Mouse (Mus musculus) MEL (cell line): ENCODE measurements around the gene Mymk. TPM values are rescaled to one million over a fixed set of nuclear protein-coding genes. Genes with fewer than 3 reads are reported as not detected.
A peak's percentile ranks its signal among the peaks of the same experiment; 100 is the strongest.

Experiments used
- DNase-seq: peaks from one replicate; pipeline ENCODE4 v3.0.0; 2011; ENCODE audit warnings: low read depth, low spot score
- H3K27ac ChIP-seq: 2 replicates; pipeline ENCODE4 v1.5.1; 2012; ENCODE audit warnings: low read depth, mild to moderate bottlenecking, control low read depth, low read length, moderate library complexity; ENCODE audit not compliant: control insufficient read depth
- H3K27me3 ChIP-seq, 2 experiments: fragments of 150-350 bp in 1 of 2; sonication (generic) in 1 of 2; 2 replicates each; pipeline ENCODE4 v1.6.1; 2012; ENCODE audit warnings: low read length in 2 of 2, mild to moderate bottlenecking in 2 of 2, improper control_type of control experiment in 1 of 2, moderate library complexity in 1 of 2; ENCODE audit not compliant: insufficient read depth in 2 of 2, control insufficient read depth in 1 of 2
- H3K36me3 ChIP-seq, 2 experiments: 2 replicates each; pipeline ENCODE4 v1.6.1; 2012 to 2014; ENCODE audit warnings: low read length in 2 of 2, improper control_type of control experiment in 1 of 2, inconsistent platforms in 1 of 2, mild to moderate bottlenecking in 1 of 2; ENCODE audit not compliant: insufficient read depth in 2 of 2, control insufficient read depth in 1 of 2
- H3K4me1 ChIP-seq, 2 experiments: fragments of 150-350 bp in 1 of 2; sonication (generic) in 1 of 2; 2 replicates each; pipeline ENCODE4 v1.6.1; 2012; ENCODE audit warnings: low read length in 2 of 2, improper control_type of control experiment in 1 of 2, mild to moderate bottlenecking in 1 of 2; ENCODE audit not compliant: insufficient read depth in 2 of 2, control insufficient read depth in 1 of 2
- H3K4me3 ChIP-seq, 2 experiments: fragments of 150-350 bp in 1 of 2; sonication (generic) in 1 of 2; 2 replicates each; pipeline ENCODE4 v1.5.1; 2012; ENCODE audit warnings: low read depth in 2 of 2, low read length in 2 of 2, mild to moderate bottlenecking in 2 of 2, moderate library complexity in 2 of 2, control low read depth in 1 of 2, improper control_type of control experiment in 1 of 2; ENCODE audit not compliant: control insufficient read depth in 1 of 2, insufficient read depth in 1 of 2
- H3K79me2 ChIP-seq: 2 replicates; pipeline ENCODE4 v1.6.1; 2012; ENCODE audit warnings: mild to moderate bottlenecking, low read length, moderate library complexity; ENCODE audit not compliant: control insufficient read depth, poor library complexity, insufficient read depth
- H3K9ac ChIP-seq: 2 replicates; pipeline ENCODE4 v1.6.1; 2012; ENCODE audit warnings: low read depth, mild to moderate bottlenecking, control low read depth, low read length, moderate library complexity; ENCODE audit not compliant: control insufficient read depth, poor library complexity, severe bottlenecking
- H3K9me3 ChIP-seq: fragments of 150-350 bp; sonication (generic); replicated peaks from 2 replicates; pipeline ENCODE4 v1.6.1; 2012; ENCODE audit warnings: mild to moderate bottlenecking, low read length, improper control_type of control experiment, moderate library complexity; ENCODE audit not compliant: insufficient read depth
- CHD1 ChIP-seq: IDR thresholded peaks from 2 replicates; pipeline ENCODE4 v1.6.1; 2012; ENCODE audit warnings: low read depth, mild to moderate bottlenecking, inconsistent platforms, low read length, improper control_type of control experiment
- CTCF ChIP-seq, 3 experiments: IDR thresholded peaks in 2 of 3; conservative IDR thresholded peaks in 1 of 3; 2 replicates each; pipeline ENCODE4 v1.5.1; 2011 to 2012; ENCODE audit warnings: low read length in 3 of 3, low read depth in 2 of 3, mild to moderate bottlenecking in 2 of 3, improper control_type of control experiment in 1 of 3, inconsistent platforms in 1 of 3, mixed read lengths in 1 of 3, moderate library complexity in 1 of 3; ENCODE audit not compliant: control insufficient read depth in 1 of 3, insufficient read depth in 1 of 3, poor library complexity in 1 of 3, severe bottlenecking in 1 of 3
- ELF1 ChIP-seq: IDR thresholded peaks from 2 replicates; pipeline ENCODE4 v1.6.1; 2014; ENCODE audit warnings: low read depth, mild to moderate bottlenecking, inconsistent platforms, low read length, improper control_type of control experiment, moderate library complexity
- ETS1 ChIP-seq: IDR thresholded peaks from 2 replicates; pipeline ENCODE4 v1.6.1; 2012; ENCODE audit warnings: low read depth, mild to moderate bottlenecking, inconsistent platforms, low read length, improper control_type of control experiment, moderate library complexity
- HCFC1 ChIP-seq: IDR thresholded peaks from 2 replicates; pipeline ENCODE4 v1.6.1; 2012; ENCODE audit warnings: low read depth, mild to moderate bottlenecking, inconsistent platforms, low read length, improper control_type of control experiment, moderate library complexity
- JUND ChIP-seq: IDR thresholded peaks from 2 replicates; pipeline ENCODE4 v1.6.1; 2011; ENCODE audit warnings: low read depth, mild to moderate bottlenecking, improper control_type of control experiment, low read length
- KAT2A ChIP-seq: conservative IDR thresholded peaks from 2 replicates; pipeline ENCODE4 v1.6.1; 2012; ENCODE audit warnings: low read depth, low read length, improper control_type of control experiment, inconsistent platforms
- MAFK ChIP-seq: IDR thresholded peaks from 2 replicates; pipeline ENCODE4 v1.6.1; 2011; ENCODE audit warnings: low read depth, mild to moderate bottlenecking, low read length, improper control_type of control experiment, borderline replicate concordance
- MEF2A ChIP-seq: IDR thresholded peaks from 2 replicates; pipeline ENCODE4 v1.6.1; 2014; ENCODE audit warnings: low read depth, mild to moderate bottlenecking, inconsistent platforms, low read length, improper control_type of control experiment; ENCODE audit not compliant: poor library complexity, insufficient replicate concordance, severe bottlenecking; ENCODE audit errors: extremely low read depth
- NELFE ChIP-seq: IDR thresholded peaks from 2 replicates; pipeline ENCODE4 v1.6.1; 2011; ENCODE audit warnings: low read depth, low read length, improper control_type of control experiment
- NRF1 ChIP-seq: IDR thresholded peaks from 2 replicates; pipeline ENCODE4 v1.6.1; 2014; ENCODE audit warnings: low read depth, mild to moderate bottlenecking, inconsistent platforms, low read length, improper control_type of control experiment, moderate library complexity; ENCODE audit not compliant: poor library complexity, insufficient read depth, severe bottlenecking
- POLR2A ChIP-seq, 2 experiments: IDR thresholded peaks; 2 replicates each; pipeline ENCODE4 v1.6.1; 2011 to 2012; ENCODE audit warnings: low read length in 2 of 2, mild to moderate bottlenecking in 2 of 2, control low read depth in 1 of 2, improper control_type of control experiment in 1 of 2, low read depth in 1 of 2, moderate library complexity in 1 of 2; ENCODE audit not compliant: control insufficient read depth in 1 of 2, insufficient read depth in 1 of 2, poor library complexity in 1 of 2
- POLR2AphosphoS2 ChIP-seq: IDR thresholded peaks from 2 replicates; pipeline ENCODE4 v1.6.1; 2011; ENCODE audit warnings: low read length, improper control_type of control experiment
- POLR2AphosphoS5 ChIP-seq: IDR thresholded peaks from 2 replicates; pipeline ENCODE4 v1.6.1; 2012; ENCODE audit warnings: low read depth, borderline replicate concordance, mild to moderate bottlenecking, inconsistent platforms, low read length, moderate library complexity, mixed read lengths
- RAD21 ChIP-seq: IDR thresholded peaks from 2 replicates; pipeline ENCODE4 v1.6.1; 2011; ENCODE audit warnings: mild to moderate bottlenecking, low read depth, low read length, improper control_type of control experiment
- SMC3 ChIP-seq: IDR thresholded peaks from 2 replicates; pipeline ENCODE4 v1.6.1; 2011; ENCODE audit warnings: low read depth, low read length, improper control_type of control experiment
- ZKSCAN1 ChIP-seq: IDR thresholded peaks from 2 replicates; pipeline ENCODE4 v1.6.1; 2012; ENCODE audit warnings: low read depth, mild to moderate bottlenecking, inconsistent platforms, low read length, improper control_type of control experiment, moderate library complexity
- polyA plus RNA-seq, 2 experiments: library from polyadenylated mRNA; stranded (reverse) in 1 of 2; unstranded in 1 of 2; fragments of >175 nt in 1 of 2; fragments of >200 nt in 1 of 2; gene quantifications; 2 replicates each; pipeline versions ENCODE4 v1.2.1 to v1.2.4; 2012; ENCODE audit warnings: low replicate concordance in 2 of 2, low read depth in 1 of 2; ENCODE audit not compliant: insufficient read length in 2 of 2, insufficient read depth in 1 of 2, missing spikeins in 1 of 2
- total RNA-seq: library from RNA; depleted of rRNA; stranded (reverse); fragments of 300-350 nt; gene quantifications from 2 replicates; pipeline ENCODE4 v1.2.3, GENCODE M21; 2012

Mymk gene
- total and polyA plus RNA-seq, 3 experiments, result not detected

GRCm38 (mm10) chr2:27075485-27075884, 3.5 kb upstream of the Mymk start:
- H3K9ac ChIP-seq, result no peak overlapping the region
- peak; percentile 23 for DNase-seq
- H3K27me3 ChIP-seq, result peaks cover 0 to 3% of the 10 kb centered on the region in 2 experiments; a peak in 2 of 4 replicates
- no peak for TF ChIP-seq NELFE
- no peak for TF ChIP-seq ZKSCAN1
- no peak for TF ChIP-seq MEF2A
- TF ChIP-seq NRF1, result no peak
- TF ChIP-seq MAFK, result no peak
- no peak for TF ChIP-seq CHD1
- no peak for TF ChIP-seq JUND
- peak; percentile 62 for TF ChIP-seq SMC3
- no peak for TF ChIP-seq POLR2AphosphoS5
- TF ChIP-seq CTCF (IDR thresholded peaks at IDR 0.05 in 2 of 3, conservative IDR thresholded peaks at IDR 0.05 in 1 of 3; ENCODE audit: control insufficient read depth in 1 of 3, insufficient read depth in 1 of 3, low read depth in 2 of 3, low read length in 3 of 3, poor library complexity in 1 of 3, severe bottlenecking in 1 of 3), result peak; percentile 45 to 53 (median 51)
- TF ChIP-seq RAD21, result peak; percentile 20
- TF ChIP-seq KAT2A, result no peak
- no peak for TF ChIP-seq ETS1
- TF ChIP-seq HCFC1, result no peak
- TF ChIP-seq, all 39 proteins: peak for 3
- Histone ChIP-seq H3K27ac (no peak overlapping the region), H3K36me3 (no peaks in the 10 kb centered on the region), H3K4me1 (no peaks in the 10 kb centered on the region), H3K9me3 (no peaks in the 10 kb centered on the region), H3K4me3 (no peak overlapping the region), H3K79me2 (no peaks in the 10 kb centered on the region)

GRCm38 (mm10) chr2:27074804-27075203, 2.8 kb upstream of the Mymk start:
- no peaks in the 10 kb centered on the region for H3K9me3 ChIP-seq
- H3K27ac ChIP-seq, result no peak overlapping the region
- H3K27me3 ChIP-seq, result peaks cover 0 to 3% of the 10 kb centered on the region in 2 experiments; a peak in 2 of 4 replicates
- no peak overlapping the region for H3K9ac ChIP-seq
- DNase-seq, result no peak
- no peaks in the 10 kb centered on the region for H3K36me3 ChIP-seq
- TF ChIP-seq POLR2A (IDR thresholded peaks at IDR 0.05; ENCODE audit: control insufficient read depth in 1 of 2, insufficient read depth in 1 of 2, low read depth in 1 of 2, low read length in 2 of 2, poor library complexity in 1 of 2) (no peak), POLR2AphosphoS2 (no peak), ELF1 (no peak)
- no peaks in the 10 kb centered on the region for H3K79me2 ChIP-seq
- H3K4me1 ChIP-seq, result no peaks in the 10 kb centered on the region
- H3K4me3 ChIP-seq, result no peak overlapping the region
